Mouse (Mus musculus): ENCODE results near the gene Olfr609. TPM values are rescaled to one million over a fixed set of nuclear protein-coding genes. Genes with fewer than 3 reads are reported as not detected.
"Not testable (repeated sequence)": the region's sequence is repeated elsewhere in the genome, so short reads cannot be mapped to it uniquely, and the experiment has no call there.

Gene Olfr609
- not detected in 2 replicates for total RNA-seq (2015)
- not detected in 2 replicates for total RNA-seq (2017)

DNA sequence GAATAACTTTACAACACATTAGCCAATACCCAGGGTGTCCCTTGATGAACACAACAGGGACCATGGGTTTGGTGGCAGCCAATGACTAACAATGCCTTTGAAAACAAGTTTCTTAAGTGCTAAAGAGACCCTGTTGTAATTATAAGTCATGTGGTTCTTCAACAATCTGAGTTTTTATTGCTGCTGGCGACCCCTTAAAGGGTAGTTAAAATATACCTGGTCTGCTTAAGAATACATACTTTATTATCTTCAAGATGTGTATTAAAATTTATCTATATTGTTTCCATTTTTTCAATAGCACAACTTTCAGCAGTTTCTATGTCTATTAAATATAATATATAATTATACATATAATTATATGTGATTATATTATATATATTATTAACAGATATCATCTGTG lies at the start of gene Olfr609:
Gene Olfr609 (minus strand): TSS at position 101 of the 400 bp plus-strand sequence.
- no peak for ATAC-seq (replicated peaks; ENCODE audit: poor library complexity)

DNA sequence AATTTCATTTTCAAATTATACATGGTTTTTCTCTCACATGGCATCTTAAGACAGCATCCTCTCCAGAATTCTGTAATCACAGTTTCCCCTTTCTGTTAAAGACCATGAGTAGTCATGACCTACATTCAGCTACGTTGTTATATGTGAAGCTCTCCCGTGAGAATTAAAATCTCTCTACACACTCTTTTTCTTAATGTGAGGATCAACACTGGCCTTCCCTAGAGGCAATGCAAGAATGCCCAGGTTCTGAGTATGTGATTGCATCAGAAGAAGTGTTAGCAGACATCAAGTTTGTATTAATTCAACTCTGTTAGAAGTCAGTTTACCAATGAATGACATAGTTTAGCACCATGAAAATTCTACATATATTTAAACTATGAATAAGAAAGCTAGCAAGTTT lies 44.8 kb upstream of the Olfr609 start, which contains the start of gene Olfr612:
Gene Olfr612 (minus strand): TSS at position 101 of the 400 bp plus-strand sequence.
- ATAC-seq (replicated peaks; ENCODE audit: poor library complexity) = not testable (repeated sequence)

DNA sequence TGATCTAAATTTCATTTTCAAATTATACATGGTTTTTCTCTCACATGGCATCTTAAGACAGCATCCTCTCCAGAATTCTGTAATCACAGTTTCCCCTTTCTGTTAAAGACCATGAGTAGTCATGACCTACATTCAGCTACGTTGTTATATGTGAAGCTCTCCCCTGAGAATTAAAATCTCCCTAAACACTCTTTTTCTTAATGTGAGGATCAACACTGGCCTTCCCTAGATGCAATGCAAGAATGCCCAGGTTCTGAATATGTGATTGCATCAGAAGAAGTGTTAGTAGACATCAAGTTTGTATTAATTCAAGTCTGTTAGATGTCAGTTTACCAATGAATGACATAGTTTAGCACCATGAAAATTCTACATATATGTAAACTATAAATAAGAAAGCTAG lies 22.9 kb upstream of the Olfr609 start, which contains the start of gene Olfr611:
Gene Olfr611 (minus strand): TSS at position 101 of the 400 bp plus-strand sequence.
- ATAC-seq (replicated peaks; ENCODE audit: poor library complexity) = not testable (repeated sequence)

DNA sequence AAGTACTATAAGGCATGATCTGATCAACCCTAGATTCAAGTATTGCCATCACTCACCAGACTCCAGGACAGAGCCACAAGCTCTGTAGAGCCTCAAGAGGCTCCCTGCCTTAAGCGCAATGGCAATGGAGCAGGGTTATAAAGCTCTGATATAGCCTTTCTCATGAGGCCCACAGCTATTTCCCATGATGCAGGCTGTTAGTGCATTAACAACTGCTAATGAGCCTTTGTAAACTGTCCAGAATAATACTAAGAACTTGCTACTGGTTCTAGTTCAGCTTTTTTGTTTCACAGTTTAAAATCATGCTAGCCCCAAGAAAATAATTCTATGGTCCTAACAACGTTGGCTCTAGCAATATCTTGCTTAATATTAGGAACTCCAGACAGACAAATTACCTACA lies 14.2 kb upstream of the Olfr609 start, which contains the start of gene Olfr610:
Gene Olfr610 (minus strand): TSS at position 101 of the 400 bp plus-strand sequence.
- no peak for ATAC-seq (replicated peaks; ENCODE audit: poor library complexity)

DNA sequence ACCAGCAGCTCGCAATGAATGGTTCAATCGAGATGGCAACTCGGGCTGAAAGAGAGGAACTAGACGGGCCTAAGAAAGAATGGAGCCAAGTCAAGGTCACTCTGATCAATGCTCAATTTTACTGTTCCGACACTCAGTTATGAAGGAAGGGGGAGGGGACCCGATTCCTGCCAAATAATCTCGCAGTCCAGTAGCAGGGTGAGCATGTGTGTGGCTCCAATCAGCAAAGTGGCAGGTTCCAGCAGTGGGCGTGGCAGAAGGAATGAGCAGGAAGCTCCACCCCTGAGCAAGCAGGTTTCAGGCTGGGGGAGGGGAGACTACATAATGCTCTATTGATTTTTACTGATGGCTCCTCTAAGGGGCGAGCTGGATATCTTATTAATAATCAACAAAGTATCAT lies 20.8 kb downstream of the Olfr609 start:
- ATAC-seq (replicated peaks; ENCODE audit: poor library complexity) = not testable (repeated sequence)

DNA sequence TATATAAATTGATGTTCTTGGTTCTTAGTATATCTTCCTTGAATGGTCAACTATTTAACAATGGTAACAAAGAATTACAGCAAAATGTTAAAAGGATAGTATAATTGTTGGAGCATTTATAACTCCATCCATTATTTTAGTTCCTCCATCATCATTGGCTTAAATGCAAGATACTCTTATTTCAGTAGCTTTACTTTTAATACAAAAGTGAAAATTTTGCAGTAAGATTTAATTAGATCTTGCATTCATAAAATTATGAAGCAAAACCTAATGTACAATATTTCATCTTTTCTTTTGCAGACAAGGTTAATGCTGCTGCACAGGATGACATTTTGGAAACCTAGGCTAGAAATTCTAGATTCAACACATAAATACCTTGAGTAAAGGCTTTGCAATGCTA lies 28.3 kb downstream of the Olfr609 start, which contains the start of gene Olfr608:
Gene Olfr608 (plus strand): TSS at position 301 of the 400 bp plus-strand sequence.
- no peak for ATAC-seq (replicated peaks; ENCODE audit: poor library complexity)

DNA sequence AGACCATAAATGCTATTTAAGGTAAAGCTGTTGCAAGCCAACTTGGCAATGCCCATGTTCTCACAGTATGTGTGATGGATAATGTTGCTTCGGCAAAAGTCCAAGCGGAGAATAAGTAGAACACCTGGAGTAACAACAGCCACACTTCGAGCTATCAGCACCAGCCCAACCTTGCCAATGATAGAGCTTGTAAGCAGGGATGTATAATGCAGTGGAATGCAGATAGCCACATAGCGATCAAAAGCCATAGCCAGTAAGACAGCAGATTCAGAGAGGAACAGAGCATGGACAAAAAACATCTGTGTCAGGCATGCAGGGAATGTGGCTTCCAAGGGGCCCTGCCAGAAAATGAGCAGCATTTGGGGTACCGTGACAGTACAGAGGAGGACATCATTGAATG lies 37.3 kb downstream of the Olfr609 start:
- ATAC-seq (replicated peaks; ENCODE audit: poor library complexity) = no peak

DNA sequence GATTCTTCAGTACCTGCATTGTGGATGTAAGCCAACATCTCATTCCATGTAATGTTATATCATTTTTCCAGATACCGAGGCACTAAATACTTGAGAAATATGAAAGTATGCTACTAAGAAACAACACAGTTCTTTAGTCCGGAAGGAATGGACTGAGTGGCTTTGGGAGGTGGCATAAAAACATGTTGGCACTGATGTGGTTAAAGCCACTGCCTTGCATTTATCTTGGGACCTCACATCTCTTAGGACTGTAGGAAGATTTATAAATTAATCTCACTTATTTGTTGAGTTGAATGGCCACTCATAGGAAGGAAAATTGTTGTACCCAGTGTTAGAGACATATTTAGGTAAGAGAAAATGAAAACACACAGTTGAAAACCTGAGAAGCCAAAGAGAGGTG lies 49.1 kb downstream of the Olfr609 start, which contains the start of gene Olfr606:
Gene Olfr606 (plus strand): TSS at position 301 of the 400 bp plus-strand sequence.
- ATAC-seq (replicated peaks; ENCODE audit: poor library complexity) = no peak

DNA sequence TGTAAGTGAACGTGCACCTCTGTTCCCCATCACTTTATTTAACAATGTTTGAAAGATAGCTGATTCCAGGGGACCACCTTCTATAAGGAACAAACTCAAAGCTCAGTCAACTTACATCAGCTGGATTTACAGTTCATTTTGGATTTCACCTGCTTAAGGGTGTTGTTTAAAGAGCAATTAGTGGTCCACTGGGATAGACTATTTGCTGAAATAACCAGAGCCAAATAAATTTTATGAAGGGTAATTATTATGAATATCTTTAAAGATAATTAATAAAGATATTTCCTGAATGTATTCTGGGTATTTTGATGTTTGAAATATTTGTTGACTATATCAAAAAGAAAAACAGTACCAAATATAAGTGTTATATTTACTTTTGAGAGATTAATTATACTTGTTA lies 52.5 kb downstream of the Olfr609 start, which contains the start of gene Olfr605:
Gene Olfr605 (minus strand): TSS at position 101 of the 400 bp plus-strand sequence.
- ATAC-seq (replicated peaks; ENCODE audit: poor library complexity) = no peak

Other genes with a start within 250 kb of the Olfr609 start
- not detected in 2 replicates for gene Usp17ld, start 245.6 kb downstream of the Olfr609 start, total RNA-seq (2015)
- not detected in 2 replicates for gene Usp17ld, start 245.6 kb downstream of the Olfr609 start, total RNA-seq (2017)
- not detected in 2 replicates for gene Olfr596, start 192.4 kb downstream of the Olfr609 start, total RNA-seq (2015)
- gene Olfr596, start 192.4 kb downstream of the Olfr609 start, total RNA-seq (2017) = not detected in 2 replicates
- not detected in 2 replicates for gene Olfr597, start 181.7 kb downstream of the Olfr609 start, total RNA-seq (2015)
- not detected in 2 replicates for gene Olfr597, start 181.7 kb downstream of the Olfr609 start, total RNA-seq (2017)
- not detected in 2 replicates for gene Olfr598, start 174.5 kb downstream of the Olfr609 start, total RNA-seq (2015)
- not detected in 2 replicates for gene Olfr598, start 174.5 kb downstream of the Olfr609 start, total RNA-seq (2017)
- gene Olfr599, start 162.1 kb downstream of the Olfr609 start, total RNA-seq (2015) = not detected in 2 replicates
- not detected in 2 replicates for gene Olfr599, start 162.1 kb downstream of the Olfr609 start, total RNA-seq (2017)
- not detected in 2 replicates for gene Olfr600, start 148.4 kb downstream of the Olfr609 start, total RNA-seq (2015)
- gene Olfr600, start 148.4 kb downstream of the Olfr609 start, total RNA-seq (2017) = not detected in 2 replicates
- not detected in 2 replicates for gene Olfr601, start 135.4 kb downstream of the Olfr609 start, total RNA-seq (2015)
- gene Olfr601, start 135.4 kb downstream of the Olfr609 start, total RNA-seq (2017) = not detected in 2 replicates
- gene Olfr603, start 111.9 kb downstream of the Olfr609 start, total RNA-seq (2015) = not detected in 2 replicates
- gene Olfr603, start 111.9 kb downstream of the Olfr609 start, total RNA-seq (2017) = not detected in 2 replicates
- gene Usp17lc, start 83.0 kb downstream of the Olfr609 start, total RNA-seq (2015) = not detected in 2 replicates
- gene Usp17lc, start 83.0 kb downstream of the Olfr609 start, total RNA-seq (2017) = not detected in 2 replicates
- gene Olfr605, start 52.6 kb downstream of the Olfr609 start, total RNA-seq (2015) = not detected in 2 replicates
- gene Olfr605, start 52.6 kb downstream of the Olfr609 start, total RNA-seq (2017) = not detected in 2 replicates
- gene Olfr606, start 49.0 kb downstream of the Olfr609 start, total RNA-seq (2015) = not detected in 2 replicates
- gene Olfr606, start 49.0 kb downstream of the Olfr609 start, total RNA-seq (2017) = not detected in 2 replicates
- gene Olfr607, start 33.9 kb downstream of the Olfr609 start, total RNA-seq (2015) = not detected in 2 replicates
- gene Olfr607, start 33.9 kb downstream of the Olfr609 start, total RNA-seq (2017) = not detected in 2 replicates
- gene Olfr608, start 28.2 kb downstream of the Olfr609 start, total RNA-seq (2015) = not detected in 2 replicates
- not detected in 2 replicates for gene Olfr608, start 28.2 kb downstream of the Olfr609 start, total RNA-seq (2017)
- gene Olfr610, start 14.1 kb upstream of the Olfr609 start, total RNA-seq (2015) = not detected in 2 replicates
- gene Olfr610, start 14.1 kb upstream of the Olfr609 start, total RNA-seq (2017) = not detected in 2 replicates
- not detected in 2 replicates for gene Olfr611, start 22.8 kb upstream of the Olfr609 start, total RNA-seq (2015)
- gene Olfr611, start 22.8 kb upstream of the Olfr609 start, total RNA-seq (2017) = not detected in 2 replicates
- not detected in 2 replicates for gene Olfr612, start 44.7 kb upstream of the Olfr609 start, total RNA-seq (2015)
- not detected in 2 replicates for gene Olfr612, start 44.7 kb upstream of the Olfr609 start, total RNA-seq (2017)
- not detected in 2 replicates for gene Olfr613, start 50.0 kb upstream of the Olfr609 start, total RNA-seq (2015)
- gene Olfr613, start 50.0 kb upstream of the Olfr609 start, total RNA-seq (2017) = not detected in 2 replicates
- not detected in 2 replicates for gene Olfr615, start 58.0 kb upstream of the Olfr609 start, total RNA-seq (2015)
- not detected in 2 replicates for gene Olfr615, start 58.0 kb upstream of the Olfr609 start, total RNA-seq (2017)
- not detected in 2 replicates for gene Olfr616, start 71.1 kb upstream of the Olfr609 start, total RNA-seq (2015)
- not detected in 2 replicates for gene Olfr616, start 71.1 kb upstream of the Olfr609 start, total RNA-seq (2017)
- gene Olfr617, start 75.0 kb upstream of the Olfr609 start, total RNA-seq (2015) = not detected in 2 replicates
- not detected in 2 replicates for gene Olfr617, start 75.0 kb upstream of the Olfr609 start, total RNA-seq (2017)
- not detected in 2 replicates for gene Olfr618, start 92.0 kb upstream of the Olfr609 start, total RNA-seq (2015)
- gene Olfr618, start 92.0 kb upstream of the Olfr609 start, total RNA-seq (2017) = not detected in 2 replicates
- gene Olfr619, start 102.5 kb upstream of the Olfr609 start, total RNA-seq (2015) = not detected in 2 replicates
- gene Olfr619, start 102.5 kb upstream of the Olfr609 start, total RNA-seq (2017) = not detected in 2 replicates
- not detected in 2 replicates for gene Olfr620, start 114.5 kb upstream of the Olfr609 start, total RNA-seq (2015)
- not detected in 2 replicates for gene Olfr620, start 114.5 kb upstream of the Olfr609 start, total RNA-seq (2017)
- not detected in 2 replicates for gene Olfr622, start 144.6 kb upstream of the Olfr609 start, total RNA-seq (2015)
- not detected in 2 replicates for gene Olfr622, start 144.6 kb upstream of the Olfr609 start, total RNA-seq (2017)
- gene Olfr623, start 165.6 kb upstream of the Olfr609 start, total RNA-seq (2015) = not detected in 2 replicates
- not detected in 2 replicates for gene Olfr623, start 165.6 kb upstream of the Olfr609 start, total RNA-seq (2017)
- gene Olfr624, start 173.1 kb upstream of the Olfr609 start, total RNA-seq (2015) = 0.02 TPM in 1 of 2 replicates, not detected in the other
- 0.12 TPM in 1 of 2 replicates, not detected in the other for gene Olfr624, start 173.1 kb upstream of the Olfr609 start, total RNA-seq (2017)
- not detected in 2 replicates for gene Olfr625-ps1, start 184.7 kb upstream of the Olfr609 start, total RNA-seq (2015)
- gene Olfr625-ps1, start 184.7 kb upstream of the Olfr609 start, total RNA-seq (2017) = not detected in 2 replicates
- gene Olfr243, start 216.6 kb upstream of the Olfr609 start, total RNA-seq (2015) = not detected in 2 replicates
- gene Olfr243, start 216.6 kb upstream of the Olfr609 start, total RNA-seq (2017) = not detected in 2 replicates
- not detected in 2 replicates for gene Olfr628, start 232.3 kb upstream of the Olfr609 start, total RNA-seq (2015)
- not detected in 2 replicates for gene Olfr628, start 232.3 kb upstream of the Olfr609 start, total RNA-seq (2017)
- gene Olfr629, start 246.9 kb upstream of the Olfr609 start, total RNA-seq (2015) = not detected in 2 replicates
- gene Olfr629, start 246.9 kb upstream of the Olfr609 start, total RNA-seq (2017) = not detected in 2 replicates

Measured in megakaryocyte progenitor cell, adult 5-6 weeks (primary cell).